Mouse (Mus musculus): Measurements from ENCODE around the gene Gm49387.

DNA sequence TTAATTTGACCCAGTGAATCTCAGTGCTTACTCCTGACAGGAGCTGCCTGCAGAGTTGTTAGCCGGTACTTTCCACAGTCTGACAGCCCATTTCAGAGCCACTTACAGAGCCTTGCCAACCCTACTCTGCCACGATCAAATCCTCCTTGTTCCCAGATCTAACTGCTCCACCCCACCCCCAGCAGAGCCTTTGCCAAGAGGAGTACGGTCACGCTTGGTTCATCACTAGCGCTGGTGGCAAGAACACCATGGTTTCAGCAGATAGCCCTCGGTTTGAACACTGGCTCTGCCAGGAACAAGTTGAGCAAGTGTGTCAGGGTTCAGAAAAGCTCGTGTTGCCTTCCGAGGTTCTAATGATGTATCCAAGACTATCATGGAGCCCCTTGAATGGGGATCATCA, 54.2 kb downstream of the Gm49387 start:
- TF ChIP-seq CTCF (IDR thresholded peaks at IDR 0.05; ENCODE audit: extremely low read depth, insufficient read depth, low read length), result no peak
- TF ChIP-seq POLR2A (IDR thresholded peaks at IDR 0.05; ENCODE audit: extremely low read depth, insufficient read depth, low read length), result no peak
